Mouse (Mus musculus) heart, postnatal 0 days (tissue): ENCODE results near the gene Hoxa1.

Experiments used
- CTCF ChIP-seq: IDR thresholded peaks from 2 replicates; pipeline ENCODE4 v1.5.1; 2016; ENCODE audit warnings: antibody characterized with exemption, control low read depth, low read depth
- EP300 ChIP-seq: IDR thresholded peaks from 2 replicates; pipeline ENCODE4 v1.6.1; 2016; ENCODE audit warnings: antibody characterized with exemption, low read depth

GRCm38 (mm10) chr6:52189172-52189591 lies 31.1 kb upstream of the Hoxa1 start:
- TF ChIP-seq CTCF (no peak), EP300 (no peak)
